Mouse (Mus musculus) cerebellum, adult 2 months (tissue): ENCODE measurements around the gene Poc1a. TPM values are rescaled to one million over a fixed set of nuclear protein-coding genes. Genes with fewer than 3 reads are reported as not detected.

Experiments
- DNase-seq, 2 experiments: peaks; one replicate each; pipeline ENCODE4 v3.0.0; 2021
- H3K27ac ChIP-seq: fragments of 200-500 bp; 2 replicates; pipeline ENCODE4 v1.5.1; 2012; ENCODE audit warnings: low read length, control low read depth, inconsistent platforms; ENCODE audit not compliant: insufficient read depth
- H3K27me3 ChIP-seq: fragments of 200-500 bp; 2 replicates; pipeline ENCODE4 v1.6.1; 2012; ENCODE audit warnings: inconsistent platforms, mild to moderate bottlenecking, low read length, moderate library complexity; ENCODE audit not compliant: control insufficient read depth, insufficient read depth
- H3K4me1 ChIP-seq: fragments of 200-500 bp; 2 replicates; pipeline ENCODE4 v1.6.1; 2011; ENCODE audit warnings: low read length; ENCODE audit not compliant: control insufficient read depth, insufficient read depth
- H3K4me3 ChIP-seq: fragments of 200-500 bp; replicated peaks from 2 replicates; pipeline ENCODE3; 2011; ENCODE audit warnings: mild to moderate bottlenecking, low read depth, low read length, control low read depth; ENCODE audit not compliant: insufficient read depth
- CTCF ChIP-seq: fragments of 200-500 bp; IDR thresholded peaks from 2 replicates; pipeline ENCODE4 v1.5.1; 2011; ENCODE audit warnings: low read depth, mild to moderate bottlenecking, control low read depth, low read length, moderate library complexity, borderline replicate concordance; ENCODE audit not compliant: insufficient read depth
- POLR2A ChIP-seq: fragments of 200-500 bp; IDR thresholded peaks from 2 replicates; pipeline ENCODE4 v1.6.1; 2011; ENCODE audit warnings: low read length, control low read depth, borderline replicate concordance; ENCODE audit not compliant: insufficient read depth
- WGBS: fragments of 180-500 bp; shearing (Covaris S2); methylation state at CpG from one replicate; pipeline ENCODE4 v1.1.7; 2018; 5-methylcytosine and 5-hydroxymethylcytosine counted together
- polyA plus RNA-seq: library from polyadenylated mRNA; depleted of rRNA; stranded (reverse); fragments of >200 nt; gene quantifications from 2 replicates; pipeline ENCODE4 v1.2.3, GENCODE M21; 2012

Gene Poc1a
- polyA plus RNA-seq, 1 experiment = 3.9 TPM

DNA sequence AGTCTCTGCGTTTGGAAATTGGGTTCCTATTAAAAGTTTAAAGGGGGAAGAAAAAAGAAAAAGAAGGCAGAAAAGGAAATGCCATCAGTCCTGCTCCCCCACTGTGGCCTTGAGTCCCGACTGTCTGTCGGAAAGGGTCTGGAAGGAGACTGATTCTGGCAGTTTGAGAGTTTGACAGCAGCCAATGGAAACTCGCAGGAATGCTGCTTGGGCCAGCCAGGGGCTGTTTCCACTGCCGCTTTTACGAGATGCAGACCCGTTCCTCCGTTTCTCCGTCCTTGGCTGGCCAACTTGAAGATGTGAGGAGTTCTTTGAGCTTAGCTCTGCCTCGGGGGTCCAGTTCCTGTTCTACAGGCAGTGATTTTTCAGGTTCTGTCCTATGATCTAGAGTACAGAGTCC, 67.4 kb downstream of the Poc1a start:
- TF ChIP-seq POLR2A (no peak), CTCF (no peak)
- 81% methylated on average over 10 of the region's 10 CpGs for WGBS
- Histone ChIP-seq H3K4me1 (peaks cover 6% of the 10 kb centered on the region; the same call in 1 of the 2 replicates), H3K27ac (no peak overlapping the region), H3K4me3 (no peak overlapping the region), H3K27me3 (no peaks in the 10 kb centered on the region)
- no peak for DNase-seq

GRCm38 (mm10) chr9:106349075-106349474, 68.2 kb downstream of the Poc1a start:
- WGBS = 38% methylated on average over 2 of the region's 2 CpGs
- Histone ChIP-seq H3K27me3 (no peaks in the 10 kb centered on the region), H3K27ac (no peak overlapping the region), H3K4me3 (no peak overlapping the region), H3K4me1 (peaks cover 6% of the 10 kb centered on the region; the same call in 1 of the 2 replicates)
- DNase-seq = peak; percentile 25 to 34
- TF ChIP-seq POLR2A = no peak
- peak; percentile 69 for TF ChIP-seq CTCF

DNA sequence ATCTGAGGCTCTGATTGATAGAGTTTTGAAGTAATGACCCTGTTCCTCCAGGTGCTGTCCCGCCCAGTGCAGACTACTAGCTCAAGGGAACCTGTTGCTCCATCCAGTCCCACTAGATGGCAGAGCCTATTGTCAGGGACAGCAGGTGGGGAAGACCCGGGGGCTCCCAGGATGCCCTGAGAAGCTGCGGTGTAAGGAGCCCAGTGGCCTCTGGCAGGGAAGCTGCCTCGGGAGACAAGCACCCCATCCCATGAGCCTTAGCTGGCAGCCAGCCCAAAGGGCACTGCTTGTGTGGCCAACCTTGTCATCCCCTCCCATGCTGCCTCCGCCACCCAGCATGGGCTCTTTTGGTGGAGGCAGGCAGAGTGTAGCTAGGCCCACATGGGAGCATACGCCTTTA, 70.3 kb downstream of the Poc1a start:
- H3K4me1 ChIP-seq = 0 out of 2 replicates have a peak, but pooled peaks cover 3% of the 10 kb centered on the region
- H3K27me3 ChIP-seq = no peaks in the 10 kb centered on the region
- H3K4me3 ChIP-seq = no peak overlapping the region
- TF ChIP-seq CTCF = no peak
- TF ChIP-seq POLR2A = no peak
- WGBS = 65% methylated on average over 6 of the region's 6 CpGs
- DNase-seq = no peak
- H3K27ac ChIP-seq = no peak overlapping the region

- no peaks in the 10 kb centered on the region for H3K27me3 ChIP-seq
- H3K4me1 ChIP-seq = 0 out of 2 replicates have a peak, but pooled peaks cover 2% of the 10 kb centered on the region
- TF ChIP-seq CTCF (no peak), POLR2A (no peak)
- DNase-seq = no peak
- WGBS = 70% methylated on average over 6 of the region's 6 CpGs
- H3K27ac ChIP-seq = no peak overlapping the region
- no peak overlapping the region for H3K4me3 ChIP-seq
Measured at GRCm38 (mm10) chr9:106353779-106354178, 72.9 kb downstream of the Poc1a start.

- no peak for DNase-seq
- whole genome bisulfite sequencing = 93% methylated on average over 6 of the region's 6 CpGs
- Histone ChIP-seq H3K27me3 (no peaks in the 10 kb centered on the region), H3K4me1 (no peaks in the 10 kb centered on the region), H3K4me3 (no peak overlapping the region), H3K27ac (no peak overlapping the region)
- TF ChIP-seq POLR2A (no peak), CTCF (no peak)
Measured at GRCm38 (mm10) chr9:106354810-106355209, 73.9 kb downstream of the Poc1a start.

DNA sequence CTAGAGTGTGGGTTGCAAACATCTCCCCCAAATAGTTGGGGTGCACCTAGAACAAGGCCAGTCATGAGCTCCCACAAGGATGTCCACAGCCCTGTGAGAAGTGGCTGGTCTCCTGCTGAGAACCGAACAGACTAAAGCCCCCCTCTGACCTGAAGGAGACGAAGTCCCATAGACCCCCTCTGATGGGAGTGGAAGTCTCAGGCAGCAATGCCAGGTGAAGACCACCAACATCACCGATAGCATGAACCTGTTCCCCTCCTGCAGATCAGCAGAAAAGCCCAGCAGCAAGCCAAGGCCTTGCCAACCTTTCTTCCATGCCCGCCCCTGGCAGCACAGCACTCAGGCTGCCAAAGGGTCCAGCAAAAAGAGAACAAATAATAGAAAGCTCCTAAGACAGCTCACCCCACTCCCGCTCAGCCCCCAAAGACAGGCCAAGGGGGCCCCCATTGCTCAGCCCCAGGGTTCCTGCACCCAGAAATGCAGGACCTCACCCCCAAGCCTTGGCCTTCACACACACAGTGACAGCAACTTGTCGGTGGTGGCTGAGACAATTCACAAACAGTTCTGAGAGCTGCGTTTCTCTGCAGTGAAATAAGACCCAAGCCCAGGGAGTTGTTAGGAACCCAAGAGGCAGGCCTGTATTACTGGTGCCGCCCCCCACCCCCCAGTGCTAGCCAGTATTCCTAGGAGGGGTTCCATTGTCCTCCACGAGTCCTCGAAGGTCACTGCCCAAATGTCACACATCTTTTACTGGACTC, 74.5 kb downstream of the Poc1a start:
- TF ChIP-seq CTCF = no peak
- no peak for TF ChIP-seq POLR2A
- Histone ChIP-seq H3K27ac (no peak overlapping the region), H3K27me3 (no peaks in the 10 kb centered on the region), H3K4me3 (no peak overlapping the region), H3K4me1 (no peaks in the 10 kb centered on the region)
- no peak for DNase-seq
- WGBS = 63% methylated on average over 10 of the region's 10 CpGs

DNA sequence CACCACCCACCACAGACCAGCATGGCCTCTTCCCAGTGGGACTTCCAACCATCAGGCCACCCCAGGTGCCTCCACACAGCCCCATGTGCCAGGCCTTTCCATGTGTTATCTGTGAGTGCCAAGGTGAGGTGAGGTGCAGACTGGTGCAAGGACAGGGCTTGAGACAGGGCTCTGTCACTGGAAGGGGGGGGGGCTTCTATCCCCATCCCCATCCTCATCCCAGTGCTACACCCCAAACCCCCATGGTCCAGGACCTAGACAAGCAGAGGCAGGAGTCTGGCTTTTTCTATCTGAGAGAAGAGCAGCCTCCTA, 75.1 kb downstream of the Poc1a start:
- DNase-seq = no peak
- H3K27me3 ChIP-seq = no peaks in the 10 kb centered on the region
- no peak overlapping the region for H3K4me3 ChIP-seq
- no peaks in the 10 kb centered on the region for H3K4me1 ChIP-seq
- H3K27ac ChIP-seq = no peak overlapping the region
- TF ChIP-seq CTCF (no peak), POLR2A (no peak)

DNA sequence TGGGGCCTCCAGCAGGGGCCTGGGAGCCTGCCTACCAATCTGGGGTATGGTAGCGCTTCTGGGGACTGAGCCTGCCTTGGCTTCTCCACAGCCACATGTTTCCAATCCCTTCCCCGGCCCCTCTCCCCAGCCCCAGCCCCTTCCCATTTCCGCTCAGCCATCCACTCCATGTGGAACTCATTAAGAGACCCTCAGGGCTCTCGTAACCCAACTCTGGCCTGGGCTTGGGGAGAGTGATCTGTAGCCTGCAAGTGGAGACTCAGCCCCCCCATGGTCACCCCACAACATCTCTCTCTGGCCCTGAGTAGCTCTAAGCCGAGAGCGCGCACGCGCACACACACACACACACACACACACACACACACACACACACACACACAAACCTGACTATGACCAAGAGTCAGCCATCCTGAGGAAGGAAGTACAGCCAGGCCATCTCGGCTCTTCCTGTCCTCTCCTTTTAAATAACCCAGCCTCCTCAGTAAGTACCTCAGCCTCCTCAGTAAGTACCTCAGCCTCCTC, 75.5 kb downstream of the Poc1a start:
- Histone ChIP-seq H3K27ac (no peak overlapping the region), H3K4me1 (no peaks in the 10 kb centered on the region), H3K27me3 (no peaks in the 10 kb centered on the region), H3K4me3 (no peak overlapping the region)
- TF ChIP-seq CTCF = no peak
- TF ChIP-seq POLR2A = no peak
- 93% methylated on average over 10 of the region's 10 CpGs for WGBS
- no peak for DNase-seq
